Mouse (Mus musculus): ENCODE measurements around the gene Mipep.

- TF ChIP-seq MEF2A (IDR thresholded peaks at IDR 0.05; ENCODE audit: extremely low read depth, insufficient replicate concordance, low read depth, low read length, poor library complexity, severe bottlenecking) (no peak), ETS1 (IDR thresholded peaks at IDR 0.05; ENCODE audit: low read depth, low read length) (no peak), NELFE (IDR thresholded peaks at IDR 0.05; ENCODE audit: low read depth, low read length) (no peak), CTCF (IDR thresholded peaks at IDR 0.05 in 2 of 3, conservative IDR thresholded peaks at IDR 0.05 in 1 of 3; ENCODE audit: control insufficient read depth in 1 of 3, insufficient read depth in 1 of 3, low read depth in 2 of 3, low read length in 3 of 3, poor library complexity in 1 of 3, severe bottlenecking in 1 of 3) (no peak), NRF1 (IDR thresholded peaks at IDR 0.05; ENCODE audit: insufficient read depth, low read depth, low read length, poor library complexity, severe bottlenecking) (no peak), TAL1 (IDR thresholded peaks at IDR 0.05; ENCODE audit: low read length) (no peak), EP300 (IDR thresholded peaks at IDR 0.05; ENCODE audit: low read depth in 1 of 2, low read length in 2 of 2) (no peak), POLR2A (IDR thresholded peaks at IDR 0.05; ENCODE audit: control insufficient read depth in 1 of 2, insufficient read depth in 1 of 2, low read depth in 1 of 2, low read length in 2 of 2, poor library complexity in 1 of 2) (no peak), POLR2AphosphoS5 (IDR thresholded peaks at IDR 0.05; ENCODE audit: borderline replicate concordance, low read depth, low read length) (no peak), RAD21 (IDR thresholded peaks at IDR 0.05; ENCODE audit: low read depth, low read length) (no peak), USF1 (IDR thresholded peaks at IDR 0.05; ENCODE audit: low read depth, low read length) (no peak)
Measured at GRCm38 (mm10) chr14:60735848-60736547, 48.4 kb upstream of the Mipep start.

All from MEL (cell line).